Mouse (Mus musculus) liver, embryonic 11.5 days (tissue): ENCODE results near the gene Larp6. TPM values are rescaled to one million over a fixed set of nuclear protein-coding genes. Genes with fewer than 3 reads are reported as not detected.
A peak's percentile ranks its signal among the peaks of the same experiment; 100 is the strongest.

Experiments
- ATAC-seq: fragments of 200-750 bp; cut with Nextera tagmentation; replicated peaks from 2 replicates; pipeline ENCODE4 v1.8.0; 2017; ENCODE audit warnings: moderate number of reproducible peaks, mild to moderate bottlenecking, moderate TSS enrichment, moderate library complexity; ENCODE audit not compliant: low FRiP score
- DNase-seq: peaks from one replicate; pipeline ENCODE4 v3.0.0-alpha.2; 2017; ENCODE audit warnings: low spot score
- H3K27ac ChIP-seq: fragments of 300-500 bp; sonication (generic); 2 replicates; pipeline ENCODE4 v1.5.1; 2014; ENCODE audit warnings: mild to moderate bottlenecking, low read depth, low read length, control low read depth
- H3K27me3 ChIP-seq: fragments of 300-500 bp; sonication (generic); replicated peaks from 2 replicates; pipeline ENCODE4 v1.6.1; 2014; ENCODE audit warnings: low read length, mixed read lengths; ENCODE audit not compliant: control insufficient read depth, insufficient read depth
- H3K36me3 ChIP-seq: fragments of 300-500 bp; sonication (generic); 2 replicates; pipeline ENCODE4 v1.6.1; 2014; ENCODE audit warnings: mild to moderate bottlenecking, low read length, moderate library complexity, mixed read lengths; ENCODE audit not compliant: control insufficient read depth, insufficient read depth
- H3K4me1 ChIP-seq: fragments of 300-500 bp; sonication (generic); replicated peaks from 2 replicates; pipeline ENCODE4 v1.6.1; 2014; ENCODE audit warnings: low read length, mixed read lengths; ENCODE audit not compliant: control insufficient read depth, insufficient read depth
- H3K4me2 ChIP-seq: fragments of 300-500 bp; sonication (generic); 2 replicates; pipeline ENCODE4 v1.6.1; 2014; ENCODE audit warnings: mild to moderate bottlenecking, control low read depth, moderate library complexity
- H3K4me3 ChIP-seq: fragments of 300-500 bp; sonication (generic); 2 replicates; pipeline ENCODE4 v1.5.1; 2014; ENCODE audit warnings: low read depth, low read length, control low read depth
- H3K9ac ChIP-seq: fragments of 300-500 bp; sonication (generic); 2 replicates; pipeline ENCODE4 v1.6.1; 2014; ENCODE audit warnings: low read depth, low read length, control low read depth
- H3K9me3 ChIP-seq: fragments of 300-500 bp; sonication (generic); 2 replicates; pipeline ENCODE4 v1.6.1; 2016; ENCODE audit warnings: low read length, inconsistent platforms, mixed read lengths; ENCODE audit not compliant: control insufficient read depth
- WGBS: fragments of 180-500 bp; shearing (Covaris S2); extraction: QIAGEN DNeasy Blood & Tissue Kit; methylation state at CpG from one replicate; pipeline ENCODE4 v1.1.7; 2014; 5-methylcytosine and 5-hydroxymethylcytosine counted together
- polyA plus RNA-seq: library from polyadenylated mRNA; unstranded; fragments of >200 nt; fragmentation: Nextera tagmentation; extraction: Ambion mirVana; gene quantifications from 2 replicates; pipeline ENCODE4 v1.2.1, GENCODE M21; 2014

Gene Larp6
- polyA plus RNA-seq, 1 experiment from 2014 or later = 0.38 TPM

DNA sequence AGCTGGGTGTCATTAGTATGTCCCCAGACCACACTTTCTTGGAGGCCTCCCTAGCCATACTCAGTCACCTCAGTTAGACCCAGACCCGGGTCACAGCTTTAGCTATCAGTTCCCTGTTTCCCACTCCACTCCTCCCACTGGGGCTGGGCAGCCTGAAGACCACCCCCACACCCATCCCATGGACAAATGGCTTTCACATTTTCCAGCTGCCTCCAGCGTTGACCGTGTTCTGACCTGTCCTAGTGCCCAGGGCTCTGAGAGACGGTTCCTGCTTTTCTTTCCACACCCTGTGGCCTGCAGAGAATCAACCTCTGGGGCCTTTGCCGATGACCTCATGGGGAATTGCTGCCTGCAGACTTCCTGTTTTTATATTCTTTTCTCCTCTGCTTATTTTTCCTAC is 45.0 kb downstream of the Larp6 start:
- Histone ChIP-seq H3K4me3 (no peak overlapping the region), H3K9ac (no peak overlapping the region), H3K4me1 (0 out of 2 replicates have a peak, but pooled peaks cover 3% of the 10 kb centered on the region), H3K9me3 (no peaks in the 10 kb centered on the region; the same call in 1 of the 2 replicates), H3K27ac (no peak overlapping the region), H3K36me3 (no peaks in the 10 kb centered on the region), H3K4me2 (no peak overlapping the region), H3K27me3 (no peaks in the 10 kb centered on the region)
- DNase-seq = no peak
- WGBS = 18% methylated on average over 5 of the region's 5 CpGs
- 0 out of 2 replicates have a peak, but pooled peaks have one; percentile 39 for ATAC-seq

DNA sequence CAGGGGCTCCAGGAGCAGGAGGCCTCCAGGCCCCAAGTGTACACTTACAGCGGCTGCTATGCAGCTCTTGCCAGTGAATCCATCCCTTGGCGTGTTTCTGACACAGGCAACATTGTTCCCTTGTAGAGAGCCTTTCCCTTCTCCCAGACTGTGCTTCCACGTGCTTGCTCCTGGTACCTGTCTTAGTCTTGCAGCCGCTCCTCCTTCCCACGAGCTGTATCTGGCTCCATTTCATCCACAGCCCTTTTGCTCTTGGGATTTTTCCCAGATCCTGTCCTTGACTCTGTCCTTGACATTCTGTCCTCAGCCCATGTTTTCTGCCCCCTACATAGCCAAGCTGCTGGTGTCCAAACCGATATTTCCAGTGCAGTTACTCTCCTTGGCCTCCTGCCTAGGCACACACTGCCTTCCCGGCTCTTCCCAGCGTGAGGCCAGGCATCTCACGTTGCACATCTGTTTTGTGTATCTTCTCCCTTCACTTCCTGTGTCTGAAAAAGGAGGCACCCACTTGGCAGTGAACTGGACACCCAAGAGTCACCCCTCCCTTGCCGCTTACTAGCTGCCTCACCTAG is 46.7 kb downstream of the Larp6 start:
- WGBS = 79% methylated on average over 10 of the region's 10 CpGs
- H3K36me3 ChIP-seq = no peaks in the 10 kb centered on the region
- ATAC-seq (no peak), DNase-seq (no peak)
- no peaks in the 10 kb centered on the region; the same call in 1 of the 2 replicates for H3K9me3 ChIP-seq
- H3K27ac ChIP-seq = no peak overlapping the region
- H3K4me1 ChIP-seq = 0 out of 2 replicates have a peak, but pooled peaks cover 3% of the 10 kb centered on the region
- no peak overlapping the region for H3K9ac ChIP-seq
- no peak overlapping the region for H3K4me2 ChIP-seq
- no peaks in the 10 kb centered on the region for H3K27me3 ChIP-seq
- no peak overlapping the region for H3K4me3 ChIP-seq

DNA sequence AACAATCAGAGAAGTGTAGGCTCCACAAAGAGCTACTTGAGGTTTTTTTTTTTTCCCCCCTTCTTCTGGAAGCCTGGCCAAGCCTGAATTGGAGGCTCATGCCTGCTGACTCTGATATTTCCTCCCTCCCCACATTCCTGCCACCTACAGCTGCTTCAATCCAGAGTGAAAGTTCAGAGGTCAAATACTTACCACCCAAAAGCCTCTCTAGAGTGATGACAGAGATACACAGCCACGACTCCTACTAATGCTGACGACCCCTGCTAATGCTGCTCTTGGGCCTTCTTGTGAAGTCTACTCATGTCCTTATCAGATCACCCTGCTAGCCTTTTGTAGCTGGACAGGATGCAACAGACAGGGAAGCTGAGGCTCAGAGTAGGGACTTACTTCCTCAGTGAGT is 52.4 kb downstream of the Larp6 start:
- Histone ChIP-seq H3K4me3 (no peak overlapping the region), H3K27ac (no peak overlapping the region), H3K4me1 (no peaks in the 10 kb centered on the region), H3K27me3 (no peaks in the 10 kb centered on the region), H3K4me2 (no peak overlapping the region), H3K9ac (no peak overlapping the region), H3K9me3 (no peaks in the 10 kb centered on the region; the same call in 1 of the 2 replicates), H3K36me3 (no peaks in the 10 kb centered on the region)
- ATAC-seq (no peak), DNase-seq (no peak)
- WGBS = 8% methylated on average over 2 of the region's 2 CpGs

DNA sequence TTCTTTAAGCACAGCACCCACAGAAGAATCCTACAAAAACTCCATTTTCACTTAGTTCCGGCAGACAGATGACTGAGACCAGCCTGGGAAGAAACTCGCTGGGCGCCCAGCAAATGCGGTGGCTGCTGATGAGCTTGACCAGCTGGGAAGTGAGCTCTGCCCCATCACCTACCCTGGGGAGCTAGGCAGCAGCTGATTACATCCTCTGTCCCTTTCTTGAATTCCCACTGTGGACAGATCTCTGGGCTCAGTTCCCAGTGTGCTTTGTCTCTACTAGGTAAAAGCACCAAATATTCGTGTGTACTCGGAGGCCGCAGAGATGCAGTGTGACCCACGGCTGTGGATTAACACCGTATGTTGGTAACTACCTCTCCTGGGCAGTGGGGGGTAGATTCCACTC is 55.6 kb downstream of the Larp6 start:
- H3K9ac ChIP-seq = no peak overlapping the region
- no peaks in the 10 kb centered on the region for H3K36me3 ChIP-seq
- H3K9me3 ChIP-seq = no peaks in the 10 kb centered on the region; the same call in 1 of the 2 replicates
- 85% methylated on average over 9 of the region's 9 CpGs for WGBS
- H3K4me3 ChIP-seq = no peak overlapping the region
- no peaks in the 10 kb centered on the region for H3K27me3 ChIP-seq
- no peaks in the 10 kb centered on the region for H3K4me1 ChIP-seq
- ATAC-seq (no peak), DNase-seq (no peak)
- H3K4me2 ChIP-seq = no peak overlapping the region
- H3K27ac ChIP-seq = no peak overlapping the region

DNA sequence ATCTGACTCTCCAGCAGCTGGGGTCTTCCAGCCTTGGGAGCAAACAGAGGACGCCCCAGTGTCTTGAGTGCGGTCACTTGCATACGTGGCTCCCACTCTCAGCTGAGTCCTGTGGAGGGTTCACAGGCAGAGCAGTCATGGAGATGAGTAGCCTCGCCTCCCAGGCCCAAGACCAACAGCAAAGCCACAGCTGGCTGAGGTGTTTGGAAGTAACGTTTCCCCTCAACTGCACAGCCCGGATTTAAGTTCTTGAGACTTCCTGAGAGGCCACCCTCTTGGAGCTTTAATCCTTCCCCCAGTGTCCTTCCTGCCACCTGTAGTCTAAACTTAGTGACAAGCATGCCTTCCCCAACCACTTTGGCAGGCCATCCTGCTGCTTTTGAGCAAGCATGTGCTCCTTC is 56.9 kb downstream of the Larp6 start:
- no peaks in the 10 kb centered on the region for H3K36me3 ChIP-seq
- H3K9me3 ChIP-seq = no peaks in the 10 kb centered on the region; the same call in 1 of the 2 replicates
- no peak overlapping the region for H3K4me3 ChIP-seq
- no peak for DNase-seq
- H3K4me1 ChIP-seq = no peaks in the 10 kb centered on the region
- no peak overlapping the region for H3K4me2 ChIP-seq
- no peak for ATAC-seq
- WGBS = 62% methylated on average over 6 of the region's 6 CpGs
- no peak overlapping the region for H3K9ac ChIP-seq
- no peak overlapping the region for H3K27ac ChIP-seq
- no peaks in the 10 kb centered on the region for H3K27me3 ChIP-seq

DNA sequence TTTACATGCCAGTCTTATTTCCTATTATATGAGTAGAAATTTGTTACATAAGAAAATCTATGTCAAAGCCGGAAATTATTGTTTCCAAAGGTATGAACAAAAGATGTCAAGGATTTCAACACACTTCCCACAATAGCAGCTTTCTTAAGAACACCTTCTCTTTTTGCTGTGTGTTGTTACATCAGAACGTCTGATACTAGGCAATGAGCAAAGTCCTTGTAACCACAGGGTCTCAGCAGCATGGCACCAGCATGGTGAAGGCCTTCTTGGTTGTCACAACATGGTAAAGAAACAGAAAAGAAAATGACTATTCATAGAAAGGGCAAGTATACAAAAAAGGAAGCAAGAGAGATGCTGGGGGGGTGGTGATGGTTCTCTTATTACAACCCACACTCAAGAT is 60.9 kb downstream of the Larp6 start:
- DNase-seq (no peak), ATAC-seq (no peak)
- Histone ChIP-seq H3K27ac (no peak overlapping the region), H3K4me2 (no peak overlapping the region), H3K27me3 (no peaks in the 10 kb centered on the region), H3K9ac (no peak overlapping the region), H3K9me3 (no peaks in the 10 kb centered on the region; the same call in 1 of the 2 replicates), H3K4me3 (no peak overlapping the region), H3K36me3 (no peaks in the 10 kb centered on the region), H3K4me1 (no peaks in the 10 kb centered on the region)
- 69% methylated on average over 2 of the region's 2 CpGs for WGBS

DNA sequence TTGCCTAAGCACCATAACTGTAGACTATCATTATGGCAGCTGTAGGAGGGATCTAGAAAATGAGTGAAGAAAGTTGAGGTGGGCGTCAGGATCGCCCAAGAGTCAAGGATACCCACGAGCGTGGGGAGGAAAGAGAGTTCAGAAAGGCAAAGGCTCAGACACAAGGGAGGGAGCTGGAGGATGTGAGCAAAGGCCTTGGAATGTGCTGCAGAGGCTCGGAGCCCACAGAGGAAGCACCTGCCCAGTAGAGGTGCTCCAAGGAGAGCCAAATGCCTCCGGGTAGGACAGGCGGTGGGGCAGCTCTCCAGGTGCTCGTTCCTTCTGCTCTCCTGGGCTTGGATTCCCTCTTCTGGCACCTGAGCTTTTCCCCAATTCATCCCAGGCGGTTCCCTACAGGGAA is 64.1 kb downstream of the Larp6 start:
- no peak for ATAC-seq
- no peaks in the 10 kb centered on the region; the same call in 1 of the 2 replicates for H3K9me3 ChIP-seq
- H3K27me3 ChIP-seq = no peaks in the 10 kb centered on the region

DNA sequence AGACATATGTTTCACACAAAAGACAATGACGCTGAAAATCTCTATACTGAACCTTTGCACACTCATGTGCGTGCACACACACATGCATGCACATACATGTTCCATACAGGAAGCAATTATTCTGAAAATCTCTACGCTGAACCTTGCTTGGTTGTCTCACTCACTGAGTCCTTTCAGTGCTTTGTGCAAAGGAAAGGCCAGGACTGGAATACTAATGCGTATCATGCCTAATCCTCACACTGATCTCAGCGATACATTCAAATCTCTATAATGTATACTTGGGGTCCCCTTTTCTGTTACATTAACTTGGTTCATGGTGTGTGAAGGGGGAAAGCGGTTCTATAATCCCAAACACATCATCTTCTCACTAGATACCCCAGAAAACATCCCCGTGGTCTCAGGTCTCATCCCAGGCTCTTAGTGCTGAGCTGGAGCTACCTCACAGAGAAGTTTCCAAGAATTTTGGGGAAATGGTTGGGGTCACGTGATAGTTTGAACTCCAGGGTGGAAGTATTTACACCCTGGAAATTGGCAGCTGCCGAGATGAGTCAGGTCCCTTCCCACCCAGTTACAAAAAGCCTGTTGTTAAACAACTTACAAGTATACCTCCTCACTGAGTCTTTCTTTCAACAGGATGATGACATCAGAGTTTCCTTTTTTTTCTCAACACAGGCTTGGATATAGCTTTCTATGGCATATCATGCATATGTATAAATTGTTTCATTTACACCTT is 69.4 kb downstream of the Larp6 start:
- Histone ChIP-seq H3K9me3 (no peaks in the 10 kb centered on the region), H3K9ac (no peak overlapping the region), H3K4me3 (no peak overlapping the region), H3K36me3 (no peaks in the 10 kb centered on the region), H3K27ac (no peak overlapping the region), H3K27me3 (no peaks in the 10 kb centered on the region), H3K4me1 (no peaks in the 10 kb centered on the region), H3K4me2 (no peak overlapping the region)
- 81% methylated on average over 9 of the region's 9 CpGs for WGBS
- ATAC-seq (no peak), DNase-seq (no peak)

More for the DNA sequence above, 64.1 kb downstream of the Larp6 start:
- Histone ChIP-seq H3K27ac (no peak overlapping the region), H3K4me2 (no peak overlapping the region), H3K4me3 (no peak overlapping the region), H3K9ac (no peak overlapping the region), H3K4me1 (no peaks in the 10 kb centered on the region), H3K36me3 (no peaks in the 10 kb centered on the region)
- 83% methylated on average over 9 of the region's 9 CpGs for WGBS
- no peak for DNase-seq

DNA sequence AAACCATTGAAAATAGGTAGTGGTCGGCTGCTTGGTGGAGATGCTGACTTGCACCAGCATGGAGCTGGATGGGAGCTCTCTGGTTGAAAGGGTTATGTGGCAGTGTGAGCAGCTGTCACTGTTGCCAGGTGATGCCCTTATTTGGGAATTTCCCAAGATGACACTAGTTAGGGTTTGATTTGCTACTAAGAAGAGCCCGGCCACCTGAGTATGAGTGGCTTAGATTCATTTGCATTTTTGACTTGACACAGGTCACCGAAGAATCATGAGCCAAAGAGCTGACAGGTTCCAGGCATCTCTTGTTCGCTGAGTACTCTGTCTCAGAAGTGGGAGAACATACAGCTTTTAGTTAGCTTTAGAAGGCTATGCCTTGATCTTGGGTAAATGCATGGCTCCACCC is 72.3 kb downstream of the Larp6 start:
- 71% methylated on average over 4 of the region's 4 CpGs for WGBS
- DNase-seq (no peak), ATAC-seq (no peak)
- no peak overlapping the region for H3K4me3 ChIP-seq
- no peaks in the 10 kb centered on the region for H3K4me1 ChIP-seq
- no peak overlapping the region for H3K9ac ChIP-seq
- no peaks in the 10 kb centered on the region for H3K9me3 ChIP-seq
- no peak overlapping the region for H3K4me2 ChIP-seq
- no peaks in the 10 kb centered on the region for H3K27me3 ChIP-seq
- no peaks in the 10 kb centered on the region for H3K36me3 ChIP-seq
- H3K27ac ChIP-seq = no peak overlapping the region
